Mouse (Mus musculus): ENCODE measurements around the gene Syt1.

The Syt1 gene

DNA sequence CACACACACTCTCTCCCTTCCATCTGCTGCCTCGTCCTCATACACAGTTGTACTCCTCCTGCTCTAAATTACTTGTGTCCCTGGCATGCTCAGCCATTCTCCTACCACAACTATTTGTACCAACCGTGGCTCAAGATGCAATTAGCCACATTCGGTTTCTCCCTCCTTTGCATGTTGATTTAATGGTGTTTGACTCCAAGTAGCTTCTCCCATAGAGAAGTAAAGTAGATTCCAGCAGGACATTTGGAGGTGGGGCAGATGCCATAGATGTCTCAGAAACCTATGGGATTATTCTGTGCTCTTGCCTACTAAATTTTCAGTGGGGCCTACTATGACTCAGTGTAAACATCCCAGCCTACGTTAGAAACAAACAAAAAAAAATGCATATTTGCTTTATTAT lies 479.1 kb downstream of the Syt1 start:
- intact Hi-C loops (cut with DNase I): no loop called here

- intact Hi-C loops (cut with DNase I): no loop called here
These were observed 479.7 kb downstream of the Syt1 start for GRCm38 (mm10) chr10:108531111-108531510.

- intact Hi-C loops (cut with DNase I): no loop called here
These were observed 482.4 kb downstream of the Syt1 start for GRCm38 (mm10) chr10:108528338-108528737.

GRCm38 (mm10) chr10:108525506-108525905 lies 485.3 kb downstream of the Syt1 start:
- intact Hi-C loops (cut with DNase I): no loop called here

- intact Hi-C loops (cut with DNase I): no loop called here
These were observed 486.3 kb downstream of the Syt1 start for GRCm38 (mm10) chr10:108524306-108525029.

GRCm38 (mm10) chr10:108519156-108519555 lies 491.6 kb downstream of the Syt1 start:
- intact Hi-C loops (cut with DNase I): no loop called here

GRCm38 (mm10) chr10:108517076-108517475 lies 493.7 kb downstream of the Syt1 start:
- intact Hi-C loops (cut with DNase I): no loop called here

DNA sequence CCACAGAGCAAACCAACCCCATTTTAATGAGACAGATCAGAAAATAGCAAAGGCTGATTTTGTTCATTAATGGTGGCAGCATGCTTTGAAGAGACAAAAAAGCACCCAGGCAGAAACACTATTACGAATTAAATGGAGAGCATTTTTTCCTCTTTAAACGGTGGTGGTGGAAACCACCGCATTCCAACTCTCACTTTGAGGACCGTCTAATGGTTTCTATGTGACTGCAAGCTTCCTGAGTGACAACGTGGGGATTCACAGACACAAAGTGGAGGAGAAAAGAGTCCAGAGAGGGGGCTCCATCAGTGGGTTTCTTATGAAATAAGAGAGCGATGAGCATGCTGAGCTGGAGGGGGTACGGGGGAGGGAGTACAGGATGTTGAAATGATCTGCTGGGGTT lies 496.1 kb downstream of the Syt1 start:
- intact Hi-C loops (cut with DNase I): no loop called here

DNA sequence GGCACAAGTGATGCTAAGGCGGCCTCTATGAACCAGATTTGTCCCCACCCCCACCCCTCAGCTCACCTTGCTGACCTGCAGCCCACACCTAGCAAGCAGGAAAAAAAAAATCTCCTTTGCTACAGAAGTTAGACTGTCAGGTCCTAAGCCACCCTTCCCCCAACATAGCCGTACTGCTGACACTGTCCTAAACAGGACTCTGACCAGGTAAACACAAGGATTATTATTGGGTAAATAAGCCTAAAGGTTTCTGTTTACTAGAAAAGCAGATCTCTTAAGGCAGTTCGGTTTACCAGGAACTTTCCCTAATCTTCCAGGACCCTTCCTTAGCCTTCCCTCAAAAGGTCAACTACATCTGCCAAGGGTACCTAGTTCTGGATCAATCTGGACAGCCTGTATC lies 501.2 kb downstream of the Syt1 start:
- intact Hi-C loops (cut with DNase I): no loop called here

DNA sequence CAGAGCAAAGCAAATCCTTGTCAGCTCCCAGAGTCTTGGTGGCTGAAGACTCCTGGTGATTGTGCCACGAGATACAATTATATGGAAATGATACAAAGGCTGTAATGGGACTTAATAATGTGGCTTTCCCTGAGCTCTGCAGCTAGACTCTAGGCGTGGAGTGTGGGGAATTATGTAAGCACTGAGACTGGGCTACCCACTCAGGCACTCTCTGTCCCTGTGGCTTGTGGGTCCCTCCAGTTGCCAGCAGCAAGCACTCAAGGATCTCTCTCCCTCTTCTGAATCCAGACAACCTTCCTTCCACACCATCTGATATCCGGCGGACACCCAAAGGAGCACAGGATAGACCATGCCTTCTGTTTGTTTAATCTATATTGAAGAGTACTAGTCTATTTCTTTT lies 503.9 kb downstream of the Syt1 start:
- intact Hi-C loops (cut with DNase I): no loop called here

GRCm38 (mm10) chr10:108504925-108505324 lies 505.9 kb downstream of the Syt1 start:
- intact Hi-C loops (cut with DNase I): no loop called here

DNA sequence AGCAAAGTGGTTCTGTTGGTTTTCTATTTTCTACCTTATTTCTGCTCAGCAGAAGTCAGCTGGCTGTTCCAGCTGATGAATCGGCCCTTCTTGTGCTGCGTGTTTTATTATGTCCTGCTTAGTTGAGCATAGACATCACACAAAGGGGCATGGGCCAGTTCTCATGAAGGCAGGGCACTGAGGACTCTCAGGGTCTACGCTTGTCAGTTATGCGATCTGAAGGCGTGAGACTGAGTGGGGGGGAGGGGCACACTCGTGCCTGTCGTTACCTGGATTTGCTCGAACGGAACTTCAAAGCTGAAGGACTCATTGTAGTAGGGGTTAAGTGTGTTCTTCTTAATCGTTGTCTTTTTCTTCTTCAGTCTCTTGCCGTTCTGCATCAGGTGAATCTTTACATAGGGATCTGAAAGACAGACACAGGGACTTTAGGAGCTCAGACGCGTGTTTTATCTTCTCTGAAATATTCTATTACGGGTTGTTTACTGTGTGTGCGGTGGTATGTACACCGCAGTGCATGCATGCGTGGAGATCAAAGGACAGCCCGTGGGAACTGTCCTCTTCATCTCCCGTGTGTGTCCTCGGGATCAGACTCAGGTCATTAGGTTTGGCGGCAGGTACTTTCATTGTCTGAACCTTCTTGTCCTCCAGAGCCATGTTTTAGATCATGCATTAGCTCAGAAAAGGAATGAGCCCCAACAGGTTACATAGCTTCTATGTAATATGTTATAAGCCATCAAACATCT lies 506.5 kb downstream of the Syt1 start:
- intact Hi-C loops (cut with DNase I): no loop called here

DNA sequence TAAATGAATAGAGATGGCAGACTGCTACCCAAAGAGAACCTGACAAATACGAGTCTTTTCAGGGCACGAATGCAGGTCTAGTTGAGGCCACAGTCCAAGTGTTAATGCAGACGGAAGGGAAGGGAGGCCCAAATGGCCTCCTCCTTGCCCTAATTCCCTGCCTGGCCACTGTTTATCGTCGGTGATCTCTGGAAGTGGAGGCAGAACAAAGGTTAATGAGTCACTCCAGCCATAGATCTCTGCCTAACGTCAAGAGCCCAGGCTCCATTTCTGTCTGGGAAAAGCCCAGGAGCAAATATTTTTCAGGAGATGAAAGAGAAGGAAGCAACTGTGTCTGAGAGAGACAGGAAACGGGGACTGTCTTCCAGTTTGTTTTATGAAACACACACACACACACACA lies 520.6 kb downstream of the Syt1 start:
- intact Hi-C loops (cut with DNase I): no loop called here

GRCm38 (mm10) chr10:108483991-108484390 lies 526.8 kb downstream of the Syt1 start:
- intact Hi-C loops (cut with DNase I): no loop called here

DNA sequence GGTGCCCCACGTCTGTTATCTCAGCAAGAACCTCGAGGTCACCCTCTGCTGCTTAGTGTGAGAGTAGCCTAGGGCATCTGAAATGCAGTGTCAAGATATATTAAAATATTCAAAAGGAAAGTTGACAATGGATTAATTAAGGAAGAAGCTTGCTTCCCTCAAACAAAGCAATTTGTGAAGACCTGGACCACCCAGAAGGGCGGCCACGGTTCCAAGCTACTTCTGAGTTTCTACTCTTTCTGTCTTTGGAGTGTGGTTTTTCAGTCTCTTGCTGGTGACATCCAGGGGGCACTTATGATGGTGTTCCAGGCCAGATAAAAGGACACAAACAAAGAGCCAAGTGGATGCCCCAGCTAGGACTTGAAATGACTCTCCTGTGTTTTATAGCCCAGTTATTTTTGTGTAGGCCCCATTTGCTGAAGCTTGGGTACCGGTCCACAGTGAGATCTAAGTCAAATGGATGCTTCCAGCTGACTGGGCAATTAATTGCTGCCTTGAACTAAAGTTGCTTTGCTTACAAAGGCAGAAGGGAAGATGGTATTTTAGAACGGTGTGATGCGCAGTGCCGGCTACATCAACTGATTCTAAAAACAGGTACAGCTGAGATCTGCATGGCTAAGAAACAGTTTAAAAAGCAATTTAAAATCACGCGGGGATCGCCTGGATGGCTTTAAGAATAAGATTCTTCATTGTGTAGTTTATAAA lies 530.5 kb downstream of the Syt1 start:
- intact Hi-C loops (cut with DNase I): no loop called here

GRCm38 (mm10) chr10:108470319-108470955 lies 540.3 kb downstream of the Syt1 start:
- intact Hi-C loops (cut with DNase I): no loop called here

DNA sequence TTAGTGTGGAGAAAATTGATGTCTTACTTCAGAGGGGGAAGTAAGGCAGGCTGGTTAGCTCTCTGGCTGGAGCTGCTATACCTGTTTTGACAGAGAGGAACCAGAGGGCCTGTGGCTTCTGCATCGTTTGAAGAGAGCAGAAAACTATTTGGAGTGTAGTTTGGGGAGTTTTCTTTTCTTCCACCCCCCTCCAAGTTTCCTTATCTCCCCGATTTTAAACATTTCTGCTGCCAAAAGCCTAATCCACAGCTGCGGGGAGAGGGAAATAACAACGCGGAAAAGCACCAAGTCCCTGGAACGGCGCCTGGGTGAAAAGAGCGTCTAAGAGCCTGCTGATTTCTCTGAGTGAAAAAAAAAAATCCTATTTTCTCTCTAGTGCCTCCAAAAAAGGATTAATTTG lies 544.2 kb downstream of the Syt1 start:
- intact Hi-C loops (cut with DNase I): loop anchor here (1.0 kb wide), 1 partner anchor 12 kb away; no protein-coding TSS in a partner anchor

DNA sequence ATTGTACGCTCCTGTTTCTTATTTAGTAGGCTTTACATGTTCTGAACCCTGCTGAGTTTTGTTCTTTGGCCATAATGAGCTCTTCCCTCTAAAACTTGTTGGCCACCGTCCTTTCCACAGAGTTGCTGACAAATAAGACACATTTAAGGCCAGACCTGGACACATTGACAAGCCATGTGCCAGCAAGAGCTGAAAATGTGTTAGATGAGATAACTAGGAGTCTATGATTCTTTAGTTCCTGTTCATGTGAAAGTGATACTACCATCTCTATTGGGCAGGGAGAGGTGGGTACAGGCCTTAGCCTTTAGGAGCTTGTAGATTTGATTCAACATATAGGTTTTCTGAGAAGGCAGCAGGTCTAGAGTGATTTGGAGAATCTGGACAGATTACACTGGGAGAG lies 548.9 kb downstream of the Syt1 start:
- intact Hi-C loops (cut with DNase I): no loop called here

- intact Hi-C loops (cut with DNase I): no loop called here
These were observed 553.7 kb downstream of the Syt1 start for GRCm38 (mm10) chr10:108457054-108457453.

DNA sequence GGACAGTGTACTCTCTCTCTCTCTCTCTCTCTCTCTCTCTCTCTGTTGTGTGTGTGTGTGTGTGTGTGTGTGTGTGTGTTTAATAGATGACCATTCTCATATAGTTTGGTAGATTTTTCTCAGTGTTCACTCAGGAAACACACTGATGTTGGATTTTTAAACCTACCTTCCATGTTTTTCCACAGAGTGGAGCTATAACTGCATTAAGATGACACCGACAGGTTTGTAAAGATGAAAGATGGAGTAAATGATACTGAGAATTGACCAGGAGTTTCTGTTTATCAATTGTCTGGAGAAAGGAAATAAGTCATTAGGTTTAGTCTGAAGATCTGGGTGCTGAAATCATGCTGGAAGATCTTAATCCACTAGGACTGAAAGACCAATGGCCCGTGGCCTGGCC lies 554.9 kb downstream of the Syt1 start:
- intact Hi-C loops (cut with DNase I): no loop called here

GRCm38 (mm10) chr10:108455204-108455603 lies 555.6 kb downstream of the Syt1 start:
- intact Hi-C loops (cut with DNase I): no loop called here

DNA sequence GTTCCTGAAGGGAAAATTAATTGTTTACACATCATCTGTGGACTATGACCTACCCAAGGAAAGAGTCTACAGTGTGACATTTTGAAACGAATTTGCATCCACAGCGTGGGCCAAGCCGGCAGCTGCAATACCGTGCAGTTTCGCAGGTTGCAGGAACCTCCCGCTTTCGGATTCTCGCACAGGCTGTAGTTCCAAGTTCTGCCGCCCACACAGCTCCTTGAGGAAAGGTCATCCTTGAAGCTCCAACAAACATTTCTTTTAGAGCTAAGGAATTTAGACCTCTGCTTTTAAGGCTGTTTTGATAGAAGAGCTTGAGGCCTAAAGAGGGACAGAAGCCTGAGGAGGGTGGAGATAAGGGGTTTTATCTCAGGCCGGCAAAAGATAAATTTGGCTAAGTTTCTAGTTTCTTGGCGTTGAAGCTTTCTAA lies 556.1 kb downstream of the Syt1 start:
- intact Hi-C loops (cut with DNase I): no loop called here
